Mouse (Mus musculus) G1E-ER4 (cell line): ENCODE measurements around the gene Dab2ip. TPM values are rescaled to one million over a fixed set of nuclear protein-coding genes. Genes with fewer than 3 reads are reported as not detected.

Experiments used
- GATA1 ChIP-seq: IDR thresholded peaks from one replicate; pipeline ENCODE4 v1.8.0; 2012; ENCODE audit warnings: low read length, inconsistent platforms
- polyA plus RNA-seq: library from polyadenylated mRNA; stranded (reverse); fragments of >175 nt; gene quantifications from 2 replicates; pipeline ENCODE4 v1.2.3, GENCODE M21; 2012

Gene Dab2ip
- polyA plus RNA-seq, 1 experiment: 5.4 TPM

- no peak for TF ChIP-seq GATA1
These were observed 111.7 kb downstream of the Dab2ip start for GRCm38 (mm10) chr2:35669748-35670147.

- no peak for TF ChIP-seq GATA1
These were observed 112.2 kb downstream of the Dab2ip start for GRCm38 (mm10) chr2:35670300-35670699.

- TF ChIP-seq GATA1: no peak
These were observed 114.2 kb downstream of the Dab2ip start for GRCm38 (mm10) chr2:35671980-35672910.

- TF ChIP-seq GATA1: no peak
These were observed 115.1 kb downstream of the Dab2ip start for GRCm38 (mm10) chr2:35673181-35673580.

GRCm38 (mm10) chr2:35673986-35674385 is 115.9 kb downstream of the Dab2ip start:
- TF ChIP-seq GATA1: no peak

- no peak for TF ChIP-seq GATA1
These were observed 116.4 kb downstream of the Dab2ip start for GRCm38 (mm10) chr2:35674431-35674830.

GRCm38 (mm10) chr2:35676075-35676665 is 118.1 kb downstream of the Dab2ip start:
- TF ChIP-seq GATA1: no peak

- no peak for TF ChIP-seq GATA1
These were observed 119.8 kb downstream of the Dab2ip start for GRCm38 (mm10) chr2:35677855-35678254.

GRCm38 (mm10) chr2:35678440-35678839 is 120.4 kb downstream of the Dab2ip start:
- TF ChIP-seq GATA1: no peak

- no peak for TF ChIP-seq GATA1
These were observed 122.0 kb downstream of the Dab2ip start for GRCm38 (mm10) chr2:35679812-35680672.

- TF ChIP-seq GATA1: no peak
These were observed 122.8 kb downstream of the Dab2ip start for GRCm38 (mm10) chr2:35680833-35681232.

GRCm38 (mm10) chr2:35684005-35684404 is 125.9 kb downstream of the Dab2ip start:
- no peak for TF ChIP-seq GATA1

- TF ChIP-seq GATA1: no peak
These were observed 126.8 kb downstream of the Dab2ip start for GRCm38 (mm10) chr2:35684735-35685312.

GRCm38 (mm10) chr2:35686104-35686503 is 128.0 kb downstream of the Dab2ip start:
- no peak for TF ChIP-seq GATA1

- TF ChIP-seq GATA1: no peak
These were observed 129.5 kb downstream of the Dab2ip start for GRCm38 (mm10) chr2:35687557-35688070.
